Mouse (Mus musculus) heart, postnatal 0 days (tissue): Measurements from ENCODE around the gene Map3k5. TPM values are rescaled to one million over a fixed set of nuclear protein-coding genes. Genes with fewer than 3 reads are reported as not detected.
A peak's percentile ranks its signal among the peaks of the same experiment; 100 is the strongest.

Experiments
- ATAC-seq: fragments of 200-750 bp; cut with Nextera tagmentation; 2 replicates; pipeline ENCODE4 v1.8.0; 2017; ENCODE audit warnings: low read depth, moderate number of reproducible peaks, moderate library complexity; ENCODE audit not compliant: insufficient read depth
- DNase-seq: peaks from one replicate; pipeline ENCODE4 v3.0.0-alpha.2; 2016; ENCODE audit warnings: low spot score
- H3K27ac ChIP-seq: fragments of 300-500 bp; sonication (generic); 2 replicates; pipeline ENCODE4 v1.5.1; 2014; ENCODE audit warnings: low read depth, mild to moderate bottlenecking
- H3K27me3 ChIP-seq: fragments of 300-500 bp; sonication (generic); 2 replicates; pipeline ENCODE4 v1.6.1; 2014; ENCODE audit warnings: low read length, mixed read lengths; ENCODE audit not compliant: control insufficient read depth, insufficient read depth
- H3K36me3 ChIP-seq: fragments of 300-500 bp; sonication (generic); replicated peaks from 2 replicates; pipeline ENCODE4 v1.6.1; 2014; ENCODE audit warnings: low read length, mixed read lengths; ENCODE audit not compliant: control insufficient read depth, insufficient read depth
- H3K4me1 ChIP-seq: fragments of 300-500 bp; sonication (generic); 2 replicates; pipeline ENCODE4 v1.6.1; 2014; ENCODE audit warnings: antibody characterized with exemption; ENCODE audit not compliant: control insufficient read depth, insufficient read depth
- H3K4me2 ChIP-seq: fragments of 300-500 bp; sonication (generic); 2 replicates; pipeline ENCODE4 v1.6.1; 2014; ENCODE audit warnings: low read depth, mild to moderate bottlenecking, low read length, moderate library complexity
- H3K4me3 ChIP-seq: fragments of 300-500 bp; sonication (generic); 2 replicates; pipeline ENCODE4 v1.5.1; 2014; ENCODE audit warnings: low read depth, low read length
- H3K9ac ChIP-seq: fragments of 300-500 bp; sonication (generic); replicated peaks from 2 replicates; pipeline ENCODE4 v1.6.1; 2014; ENCODE audit warnings: low read depth, low read length, mixed read lengths
- H3K9me3 ChIP-seq: fragments of 300-500 bp; sonication (generic); replicated peaks from 2 replicates; pipeline ENCODE4 v1.6.1; 2016; ENCODE audit warnings: low read length; ENCODE audit not compliant: control insufficient read depth
- CTCF ChIP-seq: IDR thresholded peaks from 2 replicates; pipeline ENCODE4 v1.5.1; 2016; ENCODE audit warnings: antibody characterized with exemption, control low read depth, low read depth
- EP300 ChIP-seq: IDR thresholded peaks from 2 replicates; pipeline ENCODE4 v1.6.1; 2016; ENCODE audit warnings: antibody characterized with exemption, low read depth
- WGBS: fragments of 180-500 bp; shearing (Covaris S2); extraction: QIAGEN DNeasy Blood & Tissue Kit; methylation state at CpG from one replicate; pipeline ENCODE4 v1.1.7; 2014; 5-methylcytosine and 5-hydroxymethylcytosine counted together
- polyA plus RNA-seq: library from polyadenylated mRNA; unstranded; fragments of >200 nt; fragmentation: Nextera tagmentation; extraction: Ambion mirVana; gene quantifications from 2 replicates; pipeline ENCODE4 v1.2.1, GENCODE M21; 2015
- total RNA-seq: library from RNA; depleted of rRNA; stranded (reverse); fragments of >200 nt; gene quantifications from 2 replicates; pipeline ENCODE4 v1.2.3, GENCODE M21; 2014; ENCODE audit warnings: low replicate concordance

Map3k5 gene
- total and polyA plus RNA-seq, 2 experiments from 2014 or later = 2.5 to 10.8 TPM

- Histone ChIP-seq H3K27me3 (peaks cover 13% of the 10 kb centered on the region), H3K9ac (peak overlapping the region; percentile 90), H3K36me3 (0 out of 2 replicates have a peak, but pooled peaks cover under 1% of the 10 kb centered on the region), H3K27ac (peak overlapping the region; percentile 70; the same call in 1 of the 2 replicates), H3K4me1 (no peaks in the 10 kb centered on the region), H3K9me3 (no peaks in the 10 kb centered on the region), H3K4me2 (peak overlapping the region; percentile 99), H3K4me3 (peak overlapping the region; percentile 95)
- TF ChIP-seq EP300 = no peak
- TF ChIP-seq CTCF = no peak
- DNase-seq (peak; percentile 46), ATAC-seq (peak; percentile 78)
- WGBS = 0% methylated on average over 16 of the region's 58 CpGs
Observed at GRCm38 (mm10) chr10:20148773-20149120, 214.5 kb downstream of the Map3k5 start.

- peak; percentile 76 for ATAC-seq
- peak overlapping the region; percentile 70 for H3K27ac ChIP-seq
- TF ChIP-seq EP300 (no peak), CTCF (no peak)
- peak overlapping the region; percentile 99 for H3K4me2 ChIP-seq
- WGBS = under 1% methylated on average over 38 of the region's 74 CpGs
- DNase-seq = peak; percentile 37
- H3K27me3 ChIP-seq = peaks cover 13% of the 10 kb centered on the region
- H3K4me1 ChIP-seq = no peaks in the 10 kb centered on the region
- H3K4me3 ChIP-seq = peak overlapping the region; percentile 95
- H3K9ac ChIP-seq = peak overlapping the region; percentile 90
- no peaks in the 10 kb centered on the region for H3K9me3 ChIP-seq
- no peaks in the 10 kb centered on the region for H3K36me3 ChIP-seq
Observed at GRCm38 (mm10) chr10:20149121-20149834, 215.0 kb downstream of the Map3k5 start.

- 6% methylated on average over 13 of the region's 13 CpGs for WGBS
- H3K9ac ChIP-seq = peak overlapping the region; percentile 90
- no peak for ATAC-seq
- H3K27me3 ChIP-seq = peaks cover 13% of the 10 kb centered on the region
- no peak for TF ChIP-seq CTCF
- no peak for TF ChIP-seq EP300
- no peaks in the 10 kb centered on the region for H3K36me3 ChIP-seq
- peak overlapping the region; percentile 99 for H3K4me2 ChIP-seq
- peak overlapping the region; percentile 95 for H3K4me3 ChIP-seq
- peak overlapping the region; percentile 70; the same call in 1 of the 2 replicates for H3K27ac ChIP-seq
- no peaks in the 10 kb centered on the region for H3K9me3 ChIP-seq
- DNase-seq = no peak
- no peaks in the 10 kb centered on the region for H3K4me1 ChIP-seq
Observed at GRCm38 (mm10) chr10:20149835-20150355, 215.6 kb downstream of the Map3k5 start.

DNA sequence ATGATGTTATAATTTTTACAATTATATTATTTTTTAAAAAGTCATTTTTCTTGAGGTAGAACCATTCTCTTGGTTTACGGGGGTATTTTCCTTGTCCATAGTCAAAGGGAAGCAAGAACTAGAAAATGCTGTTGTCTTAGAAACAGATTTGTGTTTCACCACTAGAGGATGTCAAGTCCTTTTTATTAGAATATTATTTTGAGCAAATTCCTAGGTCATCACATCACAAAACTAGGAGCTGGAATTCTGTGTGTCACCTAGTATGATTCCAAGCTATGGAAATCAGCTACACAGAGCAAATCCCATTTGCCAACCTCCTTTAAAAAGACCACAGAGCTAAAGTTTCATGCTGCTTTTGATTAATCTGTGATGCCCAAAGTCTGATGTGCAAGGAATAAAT is 217.9 kb downstream of the Map3k5 start:
- Histone ChIP-seq H3K4me1 (no peaks in the 10 kb centered on the region), H3K27me3 (peaks cover 13% of the 10 kb centered on the region), H3K9ac (no peak overlapping the region), H3K4me2 (no peak overlapping the region), H3K36me3 (no peaks in the 10 kb centered on the region), H3K4me3 (no peak overlapping the region), H3K9me3 (no peaks in the 10 kb centered on the region), H3K27ac (no peak overlapping the region)
- peak; percentile 57 for DNase-seq
- TF ChIP-seq CTCF = peak; percentile 44
- no peak for TF ChIP-seq EP300
- WGBS = 91% methylated on average over 1 of the region's 1 CpGs
- no peak for ATAC-seq

GRCm38 (mm10) chr10:20153507-20153906 is 219.2 kb downstream of the Map3k5 start:
- Histone ChIP-seq H3K4me3 (no peak overlapping the region), H3K9ac (no peak overlapping the region), H3K9me3 (no peaks in the 10 kb centered on the region), H3K27ac (no peak overlapping the region), H3K36me3 (no peaks in the 10 kb centered on the region), H3K4me1 (no peaks in the 10 kb centered on the region), H3K4me2 (no peak overlapping the region), H3K27me3 (peaks cover 6% of the 10 kb centered on the region)
- no peak for ATAC-seq
- 72% methylated on average over 2 of the region's 2 CpGs for WGBS
- no peak for DNase-seq
- TF ChIP-seq EP300 = no peak
- TF ChIP-seq CTCF = no peak

- TF ChIP-seq EP300 (no peak), CTCF (no peak)
- WGBS = 51% methylated on average over 7 of the region's 7 CpGs
- ATAC-seq (no peak), DNase-seq (no peak)
- Histone ChIP-seq H3K9ac (no peak overlapping the region), H3K4me3 (no peak overlapping the region), H3K4me1 (no peaks in the 10 kb centered on the region), H3K9me3 (no peaks in the 10 kb centered on the region), H3K27me3 (no peaks in the 10 kb centered on the region), H3K36me3 (no peaks in the 10 kb centered on the region), H3K4me2 (no peak overlapping the region), H3K27ac (no peak overlapping the region)
Observed at GRCm38 (mm10) chr10:20155401-20155800, 221.1 kb downstream of the Map3k5 start.
